Mouse (Mus musculus) forelimb bud, embryonic 11.5 days (tissue): ENCODE measurements around the gene Fbrsl1.
"Not testable (repeated sequence)": the region's sequence is repeated elsewhere in the genome, so short reads cannot be mapped to it uniquely, and the experiment has no call there.

Experiments
- DNase-seq: peaks from one replicate; pipeline ENCODE4 v3.0.0-alpha.2; 2012; ENCODE audit warnings: low read depth, low spot score

Fbrsl1 gene

GRCm38 (mm10) chr5:110455272-110455671, 7.0 kb upstream of the Fbrsl1 start:
- DNase-seq = no peak

GRCm38 (mm10) chr5:110449294-110449693, 991 bp upstream of the Fbrsl1 start:
- no peak for DNase-seq

- peak; percentile 23 for DNase-seq
Measured at GRCm38 (mm10) chr5:110447720-110448435, 425 bp downstream of the Fbrsl1 start.

- DNase-seq = no peak
Measured at GRCm38 (mm10) chr5:110444509-110444908, 3.8 kb downstream of the Fbrsl1 start.

- no peak for DNase-seq
Measured at GRCm38 (mm10) chr5:110442966-110443590, 5.2 kb downstream of the Fbrsl1 start.

- DNase-seq = no peak
Measured at GRCm38 (mm10) chr5:110439565-110440310, 8.6 kb downstream of the Fbrsl1 start.

- DNase-seq = no peak
Measured at GRCm38 (mm10) chr5:110438591-110438990, 9.7 kb downstream of the Fbrsl1 start.

GRCm38 (mm10) chr5:110437632-110438261, 10.6 kb downstream of the Fbrsl1 start:
- no peak for DNase-seq

GRCm38 (mm10) chr5:110436166-110436565, 12.1 kb downstream of the Fbrsl1 start:
- not testable (repeated sequence) for DNase-seq

GRCm38 (mm10) chr5:110434816-110435215, 13.5 kb downstream of the Fbrsl1 start:
- DNase-seq = peak; percentile 11

GRCm38 (mm10) chr5:110429045-110429444, 19.3 kb downstream of the Fbrsl1 start:
- peak; percentile 63 for DNase-seq

GRCm38 (mm10) chr5:110428290-110428689, 20.0 kb downstream of the Fbrsl1 start:
- DNase-seq = no peak

- no peak for DNase-seq
Measured at GRCm38 (mm10) chr5:110425187-110425586, 23.1 kb downstream of the Fbrsl1 start.

- DNase-seq = no peak
Measured at GRCm38 (mm10) chr5:110424204-110424603, 24.1 kb downstream of the Fbrsl1 start.

- DNase-seq = no peak
Measured at GRCm38 (mm10) chr5:110421393-110421792, 26.9 kb downstream of the Fbrsl1 start.

- no peak for DNase-seq
Measured at GRCm38 (mm10) chr5:110420950-110421349, 27.4 kb downstream of the Fbrsl1 start.

GRCm38 (mm10) chr5:110420201-110420600, 28.1 kb downstream of the Fbrsl1 start:
- no peak for DNase-seq

- no peak for DNase-seq
Measured at GRCm38 (mm10) chr5:110418523-110418911, 29.8 kb downstream of the Fbrsl1 start.

- DNase-seq = no peak
Measured at GRCm38 (mm10) chr5:110417756-110418522, 30.4 kb downstream of the Fbrsl1 start.

- peak; percentile 41 for DNase-seq
Measured at GRCm38 (mm10) chr5:110416825-110417401, 31.4 kb downstream of the Fbrsl1 start.
